Mouse (Mus musculus): ENCODE results near the gene Cd80.
A peak's percentile ranks its signal among the peaks of the same experiment; 100 is the strongest.
"Not testable (repeated sequence)": the region's sequence is repeated elsewhere in the genome, so short reads cannot be mapped to it uniquely, and the experiment has no call there.

Gene Cd80

GRCm38 (mm10) chr16:38455511-38456418, at the start of gene Cd80:
Cd80 (plus strand) TSS chr16:38455561.
- ATAC-seq (ENCODE audit: low TSS enrichment), result no peak

GRCm38 (mm10) chr16:38406293-38406692, 49.1 kb upstream of the Cd80 start:
- no peak for ATAC-seq (ENCODE audit: low TSS enrichment)

GRCm38 (mm10) chr16:38406708-38407107, 48.7 kb upstream of the Cd80 start:
- no peak for ATAC-seq (ENCODE audit: low TSS enrichment)

DNA sequence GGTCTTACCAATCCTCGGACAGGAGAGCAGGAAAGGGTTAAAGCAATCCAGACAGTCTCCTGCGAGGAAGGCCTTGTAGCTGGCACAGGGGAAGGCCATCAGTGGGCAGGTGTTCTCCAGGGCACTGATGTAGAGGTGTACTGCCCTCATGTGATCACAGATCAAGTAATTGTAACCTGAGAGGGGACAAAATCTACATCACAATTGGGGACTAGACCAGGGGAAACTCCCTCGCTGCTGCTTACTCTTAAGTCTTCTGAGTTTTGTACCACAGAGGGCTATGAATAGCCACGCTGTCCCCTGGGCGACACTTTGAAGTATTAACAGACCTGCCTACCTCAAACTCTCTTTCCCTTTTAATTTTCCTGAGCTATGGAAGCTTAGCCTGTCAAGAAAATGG, 47.8 kb upstream of the Cd80 start:
- ATAC-seq (ENCODE audit: low TSS enrichment), result no peak

- no peak for ATAC-seq (ENCODE audit: low TSS enrichment)
Measured at GRCm38 (mm10) chr16:38408416-38408815, 46.9 kb upstream of the Cd80 start.

GRCm38 (mm10) chr16:38414953-38415352, 40.4 kb upstream of the Cd80 start:
- ATAC-seq (ENCODE audit: low TSS enrichment), result no peak

- no peak for ATAC-seq (ENCODE audit: low TSS enrichment)
Measured at GRCm38 (mm10) chr16:38425374-38425773, 30.0 kb upstream of the Cd80 start.

- no peak for ATAC-seq (ENCODE audit: low TSS enrichment)
Measured at GRCm38 (mm10) chr16:38425799-38426198, 29.6 kb upstream of the Cd80 start.

DNA sequence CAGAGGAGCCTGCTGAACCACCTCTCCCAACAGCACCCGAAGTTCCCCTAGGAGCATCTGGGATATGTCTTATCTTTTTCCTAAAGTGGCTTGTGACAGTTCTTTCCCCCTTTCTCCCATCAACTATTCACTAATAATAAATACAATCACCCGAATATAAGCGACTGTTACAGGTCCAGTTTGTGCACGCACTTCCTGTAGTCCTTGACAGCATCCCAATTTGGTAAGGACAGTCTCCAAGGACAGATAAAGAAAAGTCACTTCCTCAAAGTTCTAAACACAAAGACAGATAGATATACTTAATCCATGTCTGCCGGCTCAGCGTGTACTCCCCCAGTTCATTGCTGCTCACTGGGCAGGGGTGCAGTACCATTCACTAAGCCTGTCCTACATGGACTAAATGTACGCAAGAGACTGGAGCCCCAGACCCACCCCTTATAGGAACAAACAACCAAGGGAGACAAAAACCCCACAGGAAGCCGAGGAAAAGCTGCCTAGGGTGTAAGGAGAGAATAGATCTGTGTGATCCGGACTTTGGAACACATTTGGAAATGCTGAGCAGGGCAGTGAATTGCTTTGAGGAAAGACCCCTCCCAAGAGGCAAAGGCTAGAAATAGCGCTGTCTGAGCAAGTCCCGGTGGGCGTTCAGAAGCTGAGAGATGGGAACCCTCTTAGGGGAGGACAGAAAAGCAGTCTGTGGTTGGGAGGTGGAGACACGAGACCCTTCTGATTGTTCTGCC, 23.7 kb upstream of the Cd80 start:
- no peak for ATAC-seq (ENCODE audit: low TSS enrichment)

GRCm38 (mm10) chr16:38432498-38433425, 22.6 kb upstream of the Cd80 start, which contains the start of gene Pla1a:
Pla1a (minus strand) TSS chr16:38433145.
- no peak for ATAC-seq (ENCODE audit: low TSS enrichment)

DNA sequence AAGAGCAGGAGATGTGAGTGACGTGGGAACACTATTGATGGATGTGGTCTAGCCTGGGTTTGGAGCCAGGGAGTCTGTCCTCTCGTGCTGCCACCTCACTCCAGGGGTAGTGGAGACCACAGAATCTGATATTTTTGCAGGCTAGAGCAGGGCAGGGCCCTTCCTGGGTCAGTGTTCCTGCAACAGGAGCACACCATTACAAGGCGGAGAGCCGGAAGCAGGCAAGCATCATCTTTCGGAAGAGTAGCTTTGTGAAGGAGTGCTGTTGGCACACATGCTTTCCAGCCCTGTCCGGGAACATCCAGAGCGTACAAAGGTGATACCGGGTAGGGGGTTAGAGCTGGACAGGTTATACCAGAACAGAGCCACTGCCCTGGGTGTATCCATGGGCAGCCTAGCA, 21.8 kb upstream of the Cd80 start:
- ATAC-seq (ENCODE audit: low TSS enrichment), result no peak

DNA sequence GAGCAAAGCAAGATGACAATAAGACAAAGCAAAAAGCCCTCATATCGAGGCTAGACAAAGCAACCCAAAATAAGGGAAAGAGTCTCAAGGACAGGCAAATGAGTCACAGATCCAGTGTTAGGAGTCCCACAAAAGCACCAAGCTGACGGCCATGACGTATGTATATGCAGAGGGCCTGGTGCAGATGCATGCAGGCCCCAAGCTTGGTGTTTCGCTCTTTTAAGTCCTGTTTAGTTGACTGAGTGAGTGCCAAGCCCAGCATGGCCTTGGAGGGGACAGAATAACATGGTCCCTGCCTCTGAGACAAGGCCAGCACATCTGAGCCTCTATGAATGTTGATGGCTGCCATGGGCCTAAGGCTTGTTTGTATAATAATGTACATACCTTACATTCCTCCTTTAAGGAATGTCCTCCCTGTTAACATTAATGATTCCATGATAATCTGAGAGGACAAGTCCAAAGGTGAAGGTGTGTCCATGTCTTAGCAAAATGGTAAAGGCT, 21.0 kb upstream of the Cd80 start:
- no peak for ATAC-seq (ENCODE audit: low TSS enrichment)

- ATAC-seq (ENCODE audit: low TSS enrichment), result peak; percentile 78
Measured at GRCm38 (mm10) chr16:38439190-38439589, 16.2 kb upstream of the Cd80 start.

GRCm38 (mm10) chr16:38440403-38440802, 15.0 kb upstream of the Cd80 start:
- ATAC-seq (ENCODE audit: low TSS enrichment), result no peak

DNA sequence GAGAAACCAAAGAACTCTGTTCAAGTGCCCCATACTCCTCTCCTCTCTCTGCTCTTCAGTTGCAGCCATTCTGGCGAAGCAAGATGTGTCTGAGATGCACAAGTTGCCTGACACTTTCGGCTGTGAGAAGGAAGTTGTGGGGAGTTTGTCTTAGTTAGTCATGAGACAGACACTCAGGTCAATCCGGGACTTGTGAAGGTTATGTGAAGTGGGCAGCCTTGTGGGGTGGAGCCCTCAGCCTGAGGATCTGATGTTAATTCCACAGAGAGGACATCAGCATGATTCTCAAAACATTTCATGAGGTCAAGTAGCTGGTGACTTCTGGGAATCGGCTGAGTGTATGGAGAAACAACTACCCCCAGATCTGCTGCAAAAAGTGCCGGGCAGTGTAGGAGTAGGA, 13.8 kb upstream of the Cd80 start:
- no peak for ATAC-seq (ENCODE audit: low TSS enrichment)

DNA sequence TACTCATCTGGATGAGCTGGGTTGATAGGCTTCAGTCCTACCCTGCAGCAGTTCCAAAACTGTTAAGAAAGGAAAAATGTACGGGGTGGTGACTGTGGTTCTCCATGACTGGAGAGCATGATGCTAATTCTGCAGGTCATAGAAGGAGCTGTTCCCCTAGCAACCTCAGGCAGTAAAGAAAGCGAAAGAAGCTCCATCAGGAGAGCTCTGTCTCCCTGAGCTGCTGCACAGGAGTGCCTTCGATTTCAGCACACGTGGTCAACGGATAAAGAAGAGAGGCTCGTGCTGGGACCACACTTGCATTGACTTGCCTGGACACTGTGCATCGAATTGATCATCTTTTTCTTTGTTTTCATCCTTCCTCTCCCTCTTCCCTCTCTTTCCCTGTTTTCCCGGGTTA, 13.1 kb upstream of the Cd80 start:
- ATAC-seq (ENCODE audit: low TSS enrichment), result no peak

DNA sequence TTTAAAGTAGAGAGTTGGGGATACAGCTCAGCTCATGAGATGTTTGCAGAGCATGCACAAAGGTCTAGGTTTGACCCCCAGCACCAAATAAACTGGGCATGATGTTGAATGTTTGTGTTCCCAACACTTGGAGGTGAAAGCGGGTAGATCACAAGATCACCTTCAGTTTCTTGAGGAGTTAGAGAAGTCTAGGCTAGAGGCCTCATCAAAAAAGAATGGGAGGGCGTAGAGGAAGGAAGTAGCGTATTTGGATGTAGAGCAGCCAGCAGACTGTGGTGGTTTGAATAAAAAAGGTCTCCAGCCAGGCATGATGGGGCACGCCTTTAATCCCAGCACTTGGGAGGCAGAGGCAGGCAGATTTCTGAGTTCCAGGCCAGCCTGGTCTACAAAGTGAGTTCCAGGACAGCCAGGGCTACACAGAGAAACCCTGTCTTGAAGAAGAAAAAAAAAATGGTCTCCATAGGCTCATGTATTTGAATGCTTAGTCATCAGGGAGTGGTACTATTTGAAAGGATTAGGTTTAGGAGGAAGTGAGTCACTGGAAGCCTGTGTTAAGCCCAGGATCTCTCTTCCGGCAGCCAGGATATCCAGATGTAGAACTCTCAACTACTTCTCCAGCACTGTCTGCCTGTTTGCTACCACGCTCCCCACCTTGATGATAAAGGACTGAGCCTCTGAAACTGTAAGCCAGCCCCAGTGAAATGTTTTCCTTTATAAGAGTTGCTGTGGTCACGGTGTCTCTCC, 11.5 kb upstream of the Cd80 start:
- no peak for ATAC-seq (ENCODE audit: low TSS enrichment)

GRCm38 (mm10) chr16:38445046-38445445, 10.3 kb upstream of the Cd80 start:
- ATAC-seq (ENCODE audit: low TSS enrichment), result no peak

- no peak for ATAC-seq (ENCODE audit: low TSS enrichment)
Measured at GRCm38 (mm10) chr16:38445576-38445975, 9.8 kb upstream of the Cd80 start.

DNA sequence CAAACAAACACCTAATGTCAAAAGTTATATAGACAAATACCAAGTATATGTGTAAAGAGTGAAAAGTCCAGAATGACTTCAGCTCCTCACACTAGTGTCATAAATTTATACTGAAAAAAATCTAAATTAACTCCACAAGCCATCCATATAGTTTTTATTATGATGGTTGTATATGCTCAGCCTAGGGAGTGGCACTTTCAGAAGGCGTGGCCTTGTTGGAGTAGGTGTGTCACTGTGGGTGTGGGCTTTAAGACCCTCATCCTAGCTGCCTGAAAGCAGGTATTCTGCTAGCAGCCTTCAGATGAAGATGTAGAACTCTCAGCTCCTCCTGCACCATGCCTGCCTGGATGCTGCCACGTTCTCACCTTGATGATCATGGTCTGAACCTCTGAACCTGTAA, 9.2 kb upstream of the Cd80 start:
- not testable (repeated sequence) for ATAC-seq (ENCODE audit: low TSS enrichment)

DNA sequence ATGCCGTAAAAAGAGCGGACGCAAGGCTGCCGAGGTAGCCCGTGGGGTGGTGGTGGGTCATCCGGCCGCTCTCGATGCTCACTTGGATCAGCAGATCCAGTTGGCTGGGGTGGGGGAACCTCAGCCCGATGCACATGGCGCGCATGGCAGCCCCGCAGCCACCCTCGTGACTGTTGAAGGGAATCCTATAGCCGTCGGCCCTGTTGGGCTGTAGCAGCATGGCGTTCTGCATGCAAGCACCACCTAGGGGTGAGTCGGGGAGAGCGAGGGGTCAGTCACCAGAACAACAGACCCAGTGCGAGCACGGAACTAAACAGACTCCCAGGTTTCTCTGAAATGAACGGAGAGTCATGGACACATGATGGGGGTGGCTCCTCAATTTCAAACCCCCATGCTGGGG, 8.0 kb upstream of the Cd80 start:
- no peak for ATAC-seq (ENCODE audit: low TSS enrichment)
